16 mouse cellular contexts compared by ENCODE assay signal in the genomic region with DNA sequence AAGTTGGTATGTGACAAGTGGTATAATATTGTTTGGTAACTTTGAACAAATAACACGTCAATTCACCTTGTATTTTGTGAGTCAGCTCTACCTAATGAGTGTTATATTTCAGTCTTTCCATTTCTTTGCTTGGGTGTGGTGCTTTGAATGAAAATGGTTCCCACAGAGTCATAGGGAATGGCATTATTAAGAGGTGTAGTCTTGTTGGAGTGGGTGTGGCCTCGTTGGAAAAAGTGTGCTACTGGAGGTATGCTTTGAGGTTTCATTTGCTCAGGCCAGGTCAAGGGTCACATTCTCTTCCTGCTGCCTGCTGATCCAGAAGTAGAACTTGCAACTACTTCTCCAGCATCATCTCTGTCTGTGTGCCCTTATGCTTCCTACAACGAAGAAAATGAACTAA.
"Had no signal": no experiment of that assay in that cellular context is flagged by ENCODE, and none has a peak within 500 bp of the region (broad histone marks: within the 10 kb centered on the region; RNA-seq: fewer than 3 reads in every experiment).

No protein-coding gene starts in this region.

- H3K27ac ChIP-seq: neural tube, embryonic 12.5 days; neural tube, embryonic 13.5 days; neural tube, embryonic 15.5 days; stomach, embryonic 15.5 days had no signal

- H3K9ac ChIP-seq: neural tube, embryonic 12.5 days; neural tube, embryonic 13.5 days; neural tube, embryonic 15.5 days; stomach, embryonic 15.5 days had no signal

- H3K36me3 ChIP-seq: neural tube, embryonic 12.5 days; neural tube, embryonic 13.5 days; neural tube, embryonic 15.5 days; stomach, embryonic 15.5 days had no signal

- H3K4me1 ChIP-seq: neural tube, embryonic 12.5 days; neural tube, embryonic 13.5 days; neural tube, embryonic 15.5 days had no signal

- H3K4me2 ChIP-seq: neural tube, embryonic 12.5 days; neural tube, embryonic 13.5 days; neural tube, embryonic 15.5 days; stomach, embryonic 15.5 days had no signal

- H3K9me3 ChIP-seq: neural tube, embryonic 12.5 days; neural tube, embryonic 13.5 days; neural tube, embryonic 15.5 days; stomach, embryonic 15.5 days had no signal

- H3K4me3 ChIP-seq: neural tube, embryonic 12.5 days; neural tube, embryonic 13.5 days; neural tube, embryonic 15.5 days; stomach, embryonic 15.5 days had no signal

- DNase-seq: retina, postnatal 1 day; right cerebral cortex, adult 18-20 months; right cerebral cortex, postnatal 14 days; right cerebral cortex, postnatal 25 days; right cerebral cortex, postnatal 4 days; spleen, adult 18-20 months; thymus, adult 18-20 months; thymus, adult 2 months; thymus, postnatal 14 days; thymus, postnatal 25 days; thymus, postnatal 36 days; thymus, postnatal 4 days had no signal

- H3K27me3 ChIP-seq: neural tube, embryonic 12.5 days; neural tube, embryonic 13.5 days; neural tube, embryonic 15.5 days; stomach, embryonic 15.5 days had no signal
